Mouse (Mus musculus) layer of hippocampus, postnatal 25 days (tissue): ENCODE data around the gene Chst11. TPM values are rescaled to one million over a fixed set of nuclear protein-coding genes. Genes with fewer than 3 reads are reported as not detected.
A peak's percentile ranks its signal among the peaks of the same experiment; 100 is the strongest.

Source experiments
- DNase-seq, 2 experiments: peaks; one replicate each; pipeline ENCODE4 v3.0.0; 2022; ENCODE audit warnings: mixed read lengths in 2 of 2, low spot score in 1 of 2; ENCODE audit errors: extremely low spot score in 1 of 2
- total RNA-seq, 2 experiments: library from RNA; stranded (reverse); gene quantifications; 2 replicates each; pipeline ENCODE4 v1.2.3; 2021

The Chst11 gene
- total RNA-seq, 2 experiments from 2014 or later = 50.8 to 55.0 TPM

- no peak for DNase-seq
Measured at GRCm38 (mm10) chr10:83030103-83030661, 44.9 kb downstream of the Chst11 start.

GRCm38 (mm10) chr10:83030928-83031327 lies 45.6 kb downstream of the Chst11 start:
- no peak for DNase-seq

GRCm38 (mm10) chr10:83031561-83031960 lies 46.3 kb downstream of the Chst11 start:
- DNase-seq = no peak

- DNase-seq = no peak
Measured at GRCm38 (mm10) chr10:83032559-83032958, 47.3 kb downstream of the Chst11 start.

GRCm38 (mm10) chr10:83036340-83037045 lies 51.2 kb downstream of the Chst11 start:
- no peak for DNase-seq

DNA sequence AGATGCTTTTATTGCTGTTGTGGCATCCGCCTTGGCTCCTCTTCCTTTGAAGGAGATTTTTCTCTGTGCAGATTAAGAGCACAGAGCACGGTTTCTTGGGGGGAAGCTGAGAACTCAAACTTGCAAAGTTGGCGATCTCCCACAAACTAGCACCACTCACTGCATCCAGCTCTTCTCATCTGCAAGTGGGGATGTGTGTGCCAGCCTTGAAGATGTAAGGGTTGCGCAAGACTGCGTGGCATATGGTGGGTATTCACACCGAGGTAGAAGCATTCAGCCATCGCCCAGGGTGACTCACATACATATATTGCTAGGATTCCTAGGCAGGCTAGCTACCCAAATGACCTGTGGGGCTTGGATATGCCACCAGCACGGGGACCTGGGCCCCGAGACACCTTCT lies 52.9 kb downstream of the Chst11 start:
- DNase-seq = no peak

DNA sequence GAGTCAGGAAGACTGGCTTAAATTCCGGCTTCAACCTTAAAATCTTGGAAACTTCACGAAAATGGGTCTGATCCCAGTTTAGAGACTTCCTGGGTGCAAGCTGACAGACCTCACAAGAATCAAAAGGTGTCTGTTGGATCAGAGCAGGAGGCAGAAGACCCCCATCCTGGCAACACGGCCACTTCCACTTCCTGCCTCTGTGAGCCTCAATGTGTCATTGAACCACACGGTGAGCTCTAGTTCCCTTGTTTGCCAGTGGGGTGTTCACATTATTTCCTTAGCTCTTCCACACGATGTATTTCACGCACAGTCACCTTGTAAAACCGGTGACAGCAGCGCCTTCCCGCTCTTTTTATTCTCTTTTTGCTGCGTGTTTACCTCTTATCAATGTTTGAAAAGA lies 54.1 kb downstream of the Chst11 start:
- no peak for DNase-seq

- no peak for DNase-seq
Measured at GRCm38 (mm10) chr10:83041875-83042274, 56.6 kb downstream of the Chst11 start.

- DNase-seq = no peak
Measured at GRCm38 (mm10) chr10:83042613-83043477, 57.5 kb downstream of the Chst11 start.

- no peak for DNase-seq
Measured at GRCm38 (mm10) chr10:83043478-83044259, 58.4 kb downstream of the Chst11 start.

DNA sequence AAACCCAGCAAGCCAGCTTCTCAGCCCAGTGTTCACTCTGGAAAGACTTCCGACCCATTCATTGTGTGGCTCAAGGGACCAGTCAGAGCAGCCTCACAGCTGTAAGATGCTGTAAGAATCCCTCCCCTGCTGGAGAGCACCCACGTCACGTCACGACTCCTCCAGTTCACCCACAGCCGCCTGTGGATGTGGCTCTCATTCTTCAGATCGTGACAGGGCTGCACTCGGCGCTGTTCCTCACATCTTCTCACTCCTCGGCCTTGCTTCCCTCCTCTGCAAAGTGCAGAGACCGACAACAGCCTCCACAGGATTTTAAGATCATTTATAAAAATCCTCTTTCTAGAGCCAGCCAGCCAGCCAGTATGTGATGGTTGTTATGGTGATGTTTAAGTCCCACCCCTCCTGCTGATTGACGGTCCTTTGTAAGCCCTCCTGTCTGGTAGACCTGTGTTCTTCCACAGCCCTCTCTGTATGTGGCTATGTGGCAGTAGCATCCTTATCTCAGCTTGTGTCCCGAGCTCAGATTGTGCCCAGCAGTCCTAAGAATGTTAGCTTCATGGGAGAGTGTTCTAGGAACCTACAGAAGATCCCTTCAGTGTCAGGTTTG lies 64.0 kb downstream of the Chst11 start:
- DNase-seq = no peak

DNA sequence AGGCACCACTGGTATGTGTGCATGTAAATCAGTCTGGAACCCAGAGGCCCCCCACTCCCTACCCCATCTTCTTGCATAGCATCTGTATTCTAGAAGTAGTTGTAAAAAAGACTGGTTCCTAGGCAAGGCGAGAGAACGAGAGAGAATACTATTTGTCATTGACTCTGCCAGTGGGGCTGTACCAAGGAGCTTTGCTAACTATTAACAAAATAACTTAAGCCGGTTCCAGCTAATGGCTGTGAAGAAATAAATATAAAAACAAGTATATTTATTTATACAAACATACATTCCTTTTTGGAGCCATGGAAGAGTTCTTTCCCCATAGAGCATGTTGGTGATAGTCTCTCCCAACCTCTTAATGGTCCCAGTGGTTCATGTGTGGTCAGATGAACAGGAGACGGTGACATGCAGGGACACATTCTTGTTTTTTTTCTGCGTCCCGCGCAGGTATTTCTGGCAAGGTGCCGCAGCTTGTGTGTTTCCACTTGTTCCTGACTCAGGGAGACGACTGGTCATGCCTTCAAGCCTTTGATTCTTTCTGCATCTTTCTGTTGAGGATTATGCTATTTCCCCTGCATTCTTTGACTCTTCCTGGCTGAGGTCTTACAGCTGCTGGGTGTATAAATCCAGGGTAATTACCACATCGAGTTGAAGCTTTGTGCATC lies 68.7 kb downstream of the Chst11 start:
- DNase-seq = no peak

DNA sequence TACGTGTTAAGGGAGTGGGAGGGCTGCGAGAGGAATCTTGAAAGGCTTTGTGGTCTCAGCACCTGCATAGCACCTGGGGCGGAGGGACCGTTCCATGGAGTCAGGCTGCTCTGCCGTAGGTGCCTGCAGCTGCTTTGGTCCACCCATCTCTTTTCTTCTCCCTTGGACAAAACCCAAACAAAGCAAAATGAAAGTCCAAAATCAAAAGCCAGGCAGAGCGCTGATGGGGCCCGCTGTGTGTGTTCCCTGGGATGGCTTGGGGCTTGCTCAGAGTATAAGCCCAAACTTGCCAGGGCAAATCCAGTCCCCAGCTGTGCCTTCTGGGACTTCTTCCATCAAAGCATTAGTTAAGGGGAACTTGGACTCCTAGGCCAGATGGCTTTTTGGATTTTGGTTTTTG lies 71.0 kb downstream of the Chst11 start:
- no peak for DNase-seq

GRCm38 (mm10) chr10:83056866-83057265 lies 71.6 kb downstream of the Chst11 start:
- no peak for DNase-seq

DNA sequence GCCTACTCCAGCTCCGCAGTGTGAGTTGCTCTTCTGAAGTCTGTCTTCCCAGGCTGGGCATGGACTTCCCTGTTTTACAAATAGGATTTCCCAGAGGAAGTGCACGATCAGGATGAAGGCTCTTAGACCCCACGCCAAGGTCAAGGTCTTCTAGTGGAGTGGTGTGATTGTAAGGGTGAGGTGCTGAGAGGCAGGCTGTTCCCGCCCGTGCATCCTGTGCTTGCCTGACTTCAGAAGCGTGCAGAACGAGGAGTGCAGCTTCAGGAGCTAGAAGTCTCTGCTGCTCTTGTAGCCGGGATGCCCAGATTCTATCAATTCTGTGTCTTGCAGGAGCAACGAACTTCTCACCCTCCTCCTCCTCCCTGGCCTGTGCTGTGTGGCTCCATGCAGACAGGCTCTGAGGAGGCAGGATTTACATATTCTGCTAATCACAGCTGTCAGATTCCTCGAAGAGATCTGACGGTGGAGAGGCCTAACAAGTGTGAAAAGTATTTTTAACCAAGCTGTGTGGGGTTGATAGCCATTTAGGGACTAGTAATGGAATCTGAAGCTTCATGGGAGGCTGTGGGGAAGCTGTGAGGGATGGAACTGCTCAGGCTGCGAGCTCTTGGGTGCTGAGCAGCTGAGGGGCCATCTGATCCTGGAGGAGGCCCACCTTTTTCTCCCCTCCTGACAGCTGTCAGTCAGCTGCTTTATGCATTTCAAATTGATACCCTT lies 74.9 kb downstream of the Chst11 start:
- DNase-seq = no peak

DNA sequence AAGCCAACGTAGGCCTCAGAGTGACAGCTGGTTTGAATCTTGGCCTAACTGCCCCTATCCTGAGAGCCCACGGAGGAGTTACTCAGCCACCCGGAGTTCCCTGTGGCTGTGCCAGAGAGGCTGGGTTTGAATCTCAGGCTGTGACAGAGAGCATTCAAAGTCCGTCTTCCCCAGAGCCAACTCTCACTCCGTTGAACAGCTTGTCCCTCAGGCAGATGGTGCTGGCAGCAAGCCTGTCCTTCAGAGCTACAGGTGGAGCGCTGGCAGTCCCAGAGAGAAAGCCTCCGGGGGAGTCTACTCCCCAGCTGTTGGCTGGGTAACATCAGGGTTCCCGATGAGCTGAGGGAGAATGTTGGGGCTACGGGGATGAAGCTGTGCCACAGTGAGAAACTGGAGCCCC lies 77.0 kb downstream of the Chst11 start:
- peak in 1 of 2 experiments; percentile 51 for DNase-seq

- no peak for DNase-seq
Measured at GRCm38 (mm10) chr10:83064796-83065195, 79.5 kb downstream of the Chst11 start.

- DNase-seq = no peak
Measured at GRCm38 (mm10) chr10:83066159-83066558, 80.9 kb downstream of the Chst11 start.

DNA sequence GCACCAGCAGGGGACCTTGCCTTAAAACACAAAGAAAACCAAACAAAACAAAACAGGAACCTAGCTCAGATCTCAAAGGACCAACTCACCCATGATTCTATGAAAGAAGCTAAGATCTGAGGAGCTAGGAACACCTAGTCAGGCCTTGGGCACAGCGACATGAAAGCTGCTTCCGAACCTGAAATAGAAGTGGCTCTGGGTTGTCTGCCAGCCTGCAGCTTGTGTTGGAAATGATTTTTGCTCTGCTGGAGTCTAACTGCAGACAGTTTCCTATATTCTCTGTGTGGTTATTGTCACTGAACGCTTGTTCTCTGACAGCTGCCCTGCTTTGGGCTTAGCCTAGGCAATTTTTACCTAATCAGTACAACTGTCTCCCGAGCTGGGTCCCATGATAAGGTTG lies 82.0 kb downstream of the Chst11 start:
- DNase-seq = no peak
